Mouse (Mus musculus) limb, embryonic 13.5 days (tissue): ENCODE data around the gene Ccdc163. TPM values are rescaled to one million over a fixed set of nuclear protein-coding genes. Genes with fewer than 3 reads are reported as not detected.
"Not testable (repeated sequence)": the region's sequence is repeated elsewhere in the genome, so short reads cannot be mapped to it uniquely, and the experiment has no call there.

Experiments
- ATAC-seq: fragments of 200-750 bp; cut with Nextera tagmentation; 2 replicates; pipeline ENCODE4 v1.8.0; 2017; ENCODE audit warnings: low read depth, moderate number of reproducible peaks, moderate TSS enrichment; ENCODE audit not compliant: low FRiP score
- H3K27ac ChIP-seq: fragments of 300-500 bp; sonication (generic); 2 replicates; pipeline ENCODE4 v1.5.1; 2015; ENCODE audit warnings: inconsistent platforms, mild to moderate bottlenecking, moderate library complexity
- H3K27me3 ChIP-seq: fragments of 300-500 bp; sonication (generic); 2 replicates; pipeline ENCODE4 v1.6.1; 2015; ENCODE audit warnings: mild to moderate bottlenecking, inconsistent platforms
- H3K36me3 ChIP-seq: fragments of 300-500 bp; sonication (generic); 2 replicates; pipeline ENCODE4 v1.6.1; 2015; ENCODE audit warnings: inconsistent platforms, mild to moderate bottlenecking, moderate library complexity
- H3K4me1 ChIP-seq: fragments of 300-500 bp; sonication (generic); 2 replicates; pipeline ENCODE4 v1.6.1; 2015; ENCODE audit warnings: inconsistent platforms
- H3K4me2 ChIP-seq: fragments of 300-500 bp; sonication (generic); replicated peaks from 2 replicates; pipeline ENCODE4 v1.6.1; 2015; ENCODE audit warnings: inconsistent platforms, mild to moderate bottlenecking, moderate library complexity
- H3K4me3 ChIP-seq: fragments of 300-500 bp; sonication (generic); 2 replicates; pipeline ENCODE4 v1.5.1; 2015; ENCODE audit warnings: moderate library complexity, mild to moderate bottlenecking, inconsistent platforms
- H3K9ac ChIP-seq: fragments of 300-500 bp; sonication (generic); 2 replicates; pipeline ENCODE4 v1.6.1; 2015; ENCODE audit warnings: mild to moderate bottlenecking, inconsistent platforms
- H3K9me3 ChIP-seq: fragments of 300-500 bp; sonication (generic); 2 replicates; pipeline ENCODE4 v1.6.1; 2016; ENCODE audit warnings: inconsistent platforms
- WGBS: fragments of 180-500 bp; shearing (Covaris S2); methylation state at CpG from one replicate; pipeline ENCODE4 v1.1.7; 2015; 5-methylcytosine and 5-hydroxymethylcytosine counted together
- polyA plus RNA-seq: library from polyadenylated mRNA; unstranded; fragments of >200 nt; fragmentation: Nextera tagmentation; extraction: Ambion mirVana; gene quantifications from 2 replicates; pipeline ENCODE4 v1.2.1, GENCODE M21; 2015

Ccdc163 gene
- polyA plus RNA-seq, 1 experiment from 2014 or later: 27.5 TPM

GRCm38 (mm10) chr4:116680521-116680920 is 27.8 kb upstream of the Ccdc163 start:
- not testable (repeated sequence) for H3K4me2 ChIP-seq, H3K4me3 ChIP-seq, ATAC-seq, H3K27me3 ChIP-seq, H3K4me1 ChIP-seq, H3K9ac ChIP-seq, H3K27ac ChIP-seq, H3K36me3 ChIP-seq, H3K9me3 ChIP-seq
- WGBS: 85% methylated on average over 4 of the region's 4 CpGs

- H3K27me3 ChIP-seq: no peaks in the 10 kb centered on the region
- H3K4me3 ChIP-seq: no peak overlapping the region
- no peak overlapping the region for H3K9ac ChIP-seq
- H3K27ac ChIP-seq: no peak overlapping the region
- whole genome bisulfite sequencing: 90% methylated on average over 4 of the region's 4 CpGs
- peaks cover 14% of the 10 kb centered on the region for H3K36me3 ChIP-seq
- peaks cover 20% of the 10 kb centered on the region for H3K4me1 ChIP-seq
- H3K4me2 ChIP-seq: no peak overlapping the region
- H3K9me3 ChIP-seq: no peaks in the 10 kb centered on the region
- ATAC-seq: no peak
Observed at GRCm38 (mm10) chr4:116683957-116684356, 24.4 kb upstream of the Ccdc163 start.

GRCm38 (mm10) chr4:116684665-116685064 is 23.6 kb upstream of the Ccdc163 start:
- no peaks in the 10 kb centered on the region for H3K9me3 ChIP-seq
- peak overlapping the region; percentile 78 for H3K4me2 ChIP-seq
- whole genome bisulfite sequencing: 64% methylated on average over 2 of the region's 2 CpGs
- H3K27ac ChIP-seq: peak overlapping the region; percentile 98
- no peak for ATAC-seq
- peak overlapping the region; percentile 87; the same call in 1 of the 2 replicates for H3K9ac ChIP-seq
- H3K4me3 ChIP-seq: peak overlapping the region; percentile 70
- peaks cover 21% of the 10 kb centered on the region for H3K36me3 ChIP-seq
- no peaks in the 10 kb centered on the region for H3K27me3 ChIP-seq
- peaks cover 20% of the 10 kb centered on the region for H3K4me1 ChIP-seq

GRCm38 (mm10) chr4:116685402-116686061 is 22.8 kb upstream of the Ccdc163 start, which contains the start of gene Prdx1:
Prdx1 (plus strand) TSS chr4:116685544.
- under 1% methylated on average over 56 of the region's 56 CpGs for WGBS
- H3K4me2 ChIP-seq: peak within 1 kb of the TSS; percentile 78
- peaks cover 20% of the 10 kb centered on the region for H3K4me1 ChIP-seq
- H3K4me3 ChIP-seq: peak within 1 kb of the TSS; percentile 70
- peak within 1 kb of the TSS; percentile 87 for H3K9ac ChIP-seq
- ATAC-seq: peak; percentile 98
- H3K27ac ChIP-seq: peak within 1 kb of the TSS; percentile 98
- no peaks in the 10 kb centered on the region for H3K27me3 ChIP-seq
- H3K36me3 ChIP-seq: peaks cover 28% of the 10 kb centered on the region
- no peaks in the 10 kb centered on the region for H3K9me3 ChIP-seq

GRCm38 (mm10) chr4:116687041-116687440 is 21.3 kb upstream of the Ccdc163 start:
- ATAC-seq: no peak
- Histone ChIP-seq H3K4me3 (peak overlapping the region; percentile 70), H3K27me3 (no peaks in the 10 kb centered on the region), H3K4me2 (peak overlapping the region; percentile 78), H3K4me1 (peaks cover 20% of the 10 kb centered on the region), H3K36me3 (peaks cover 40% of the 10 kb centered on the region), H3K9ac (peak overlapping the region; percentile 87), H3K27ac (no peak overlapping the region), H3K9me3 (no peaks in the 10 kb centered on the region)
- WGBS: 32% methylated on average over 1 of the region's 1 CpGs

- peaks cover 20% of the 10 kb centered on the region for H3K4me1 ChIP-seq
- no peak overlapping the region for H3K27ac ChIP-seq
- H3K9ac ChIP-seq: no peak overlapping the region
- WGBS: 91% methylated on average over 4 of the region's 4 CpGs
- H3K9me3 ChIP-seq: no peaks in the 10 kb centered on the region
- ATAC-seq: no peak
- no peaks in the 10 kb centered on the region for H3K27me3 ChIP-seq
- H3K4me3 ChIP-seq: no peak overlapping the region
- peaks cover 64% of the 10 kb centered on the region for H3K36me3 ChIP-seq
- no peak overlapping the region for H3K4me2 ChIP-seq
Observed at GRCm38 (mm10) chr4:116689309-116689876, 18.9 kb upstream of the Ccdc163 start.

GRCm38 (mm10) chr4:116692146-116692545 is 16.2 kb upstream of the Ccdc163 start:
- no peak for ATAC-seq

GRCm38 (mm10) chr4:116693785-116694184 is 14.5 kb upstream of the Ccdc163 start:
- Histone ChIP-seq H3K4me3 (no peak overlapping the region), H3K9ac (no peak overlapping the region), H3K4me2 (no peak overlapping the region), H3K4me1 (no peaks in the 10 kb centered on the region), H3K27me3 (no peaks in the 10 kb centered on the region), H3K27ac (no peak overlapping the region), H3K9me3 (no peaks in the 10 kb centered on the region), H3K36me3 (peaks cover 90% of the 10 kb centered on the region)
- ATAC-seq: no peak
- WGBS: 89% methylated on average over 2 of the region's 2 CpGs

More at GRCm38 (mm10) chr4:116692146-116692545, 16.2 kb upstream of the Ccdc163 start:
- no peaks in the 10 kb centered on the region for H3K9me3 ChIP-seq
- H3K27me3 ChIP-seq: no peaks in the 10 kb centered on the region
- peaks cover 88% of the 10 kb centered on the region for H3K36me3 ChIP-seq
- H3K27ac ChIP-seq: no peak overlapping the region
- no peak overlapping the region for H3K4me2 ChIP-seq
- 91% methylated on average over 2 of the region's 2 CpGs for WGBS
- peaks cover 6% of the 10 kb centered on the region for H3K4me1 ChIP-seq
- H3K9ac ChIP-seq: no peak overlapping the region
- no peak overlapping the region for H3K4me3 ChIP-seq

GRCm38 (mm10) chr4:116698693-116699342 is 9.5 kb upstream of the Ccdc163 start:
- H3K9me3 ChIP-seq: no peaks in the 10 kb centered on the region
- H3K27me3 ChIP-seq: no peaks in the 10 kb centered on the region
- H3K9ac ChIP-seq: no peak overlapping the region
- H3K4me3 ChIP-seq: no peak overlapping the region
- 89% methylated on average over 2 of the region's 2 CpGs for WGBS
- ATAC-seq: no peak
- no peak overlapping the region for H3K27ac ChIP-seq
- H3K4me1 ChIP-seq: no peaks in the 10 kb centered on the region
- no peak overlapping the region for H3K4me2 ChIP-seq
- H3K36me3 ChIP-seq: peaks cover 78% of the 10 kb centered on the region

GRCm38 (mm10) chr4:116700964-116701363 is 7.3 kb upstream of the Ccdc163 start:
- H3K9ac ChIP-seq: no peak overlapping the region
- peaks cover 62% of the 10 kb centered on the region for H3K36me3 ChIP-seq
- no peak overlapping the region for H3K4me2 ChIP-seq
- no peak overlapping the region for H3K4me3 ChIP-seq
- no peak for ATAC-seq
- no peaks in the 10 kb centered on the region for H3K4me1 ChIP-seq
- no peak overlapping the region for H3K27ac ChIP-seq
- WGBS: 81% methylated on average over 1 of the region's 1 CpGs
- H3K27me3 ChIP-seq: no peaks in the 10 kb centered on the region
- H3K9me3 ChIP-seq: no peaks in the 10 kb centered on the region

GRCm38 (mm10) chr4:116703804-116704203 is 4.5 kb upstream of the Ccdc163 start:
- H3K4me1 ChIP-seq: peaks cover 4% of the 10 kb centered on the region
- no peaks in the 10 kb centered on the region for H3K9me3 ChIP-seq
- H3K4me3 ChIP-seq: no peak overlapping the region
- no peak overlapping the region for H3K27ac ChIP-seq
- ATAC-seq: no peak
- no peak overlapping the region for H3K4me2 ChIP-seq
- H3K27me3 ChIP-seq: no peaks in the 10 kb centered on the region
- H3K9ac ChIP-seq: no peak overlapping the region
- H3K36me3 ChIP-seq: peaks cover 38% of the 10 kb centered on the region
- 35% methylated on average over 6 of the region's 6 CpGs for WGBS

- H3K36me3 ChIP-seq: peaks cover 14% of the 10 kb centered on the region
- peaks cover 13% of the 10 kb centered on the region for H3K4me1 ChIP-seq
- WGBS: 13% methylated on average over 9 of the region's 9 CpGs
- ATAC-seq: peak; percentile 2; the same call in 1 of the 2 replicates
- H3K27ac ChIP-seq: no peak overlapping the region
- H3K9ac ChIP-seq: peak overlapping the region; percentile 68
- peak overlapping the region; percentile 89 for H3K4me2 ChIP-seq
- peak overlapping the region; percentile 63 for H3K4me3 ChIP-seq
- no peaks in the 10 kb centered on the region for H3K9me3 ChIP-seq
- H3K27me3 ChIP-seq: no peaks in the 10 kb centered on the region
Observed at GRCm38 (mm10) chr4:116707666-116708065, 643 bp upstream of the Ccdc163 start.
